Mouse (Mus musculus): ENCODE data around the gene F2r. TPM values are rescaled to one million over a fixed set of nuclear protein-coding genes. Genes with fewer than 3 reads are reported as not detected.

The F2r gene
- polyA plus RNA-seq, 1 experiment from 2014 or later, result 142 TPM

- no peak for ATAC-seq (replicated peaks; ENCODE audit: low FRiP score)
- H3K27ac ChIP-seq (ENCODE audit: low read depth, low read length), result no peak overlapping the region
Observed at GRCm38 (mm10) chr13:95553885-95554492, 64.3 kb downstream of the F2r start.

More at GRCm38 (mm10) chr13:95553885-95554492, 64.3 kb downstream of the F2r start:
- Histone ChIP-seq H3K4me3 (ENCODE audit: low read depth, low read length) (no peak overlapping the region), H3K4me1 (replicated peaks; ENCODE audit: control insufficient read depth, insufficient read depth, low read length) (no peaks in the 10 kb centered on the region), H3K9ac (ENCODE audit: low read depth, low read length) (no peak overlapping the region), H3K9me3 (ENCODE audit: control insufficient read depth, low read length) (no peaks in the 10 kb centered on the region), H3K36me3 (ENCODE audit: control insufficient read depth, insufficient read depth, low read length) (no peaks in the 10 kb centered on the region), H3K4me2 (no peak overlapping the region), H3K27me3 (replicated peaks; ENCODE audit: control insufficient read depth, insufficient read depth, low read length) (peaks cover 5% of the 10 kb centered on the region; the same call in 1 of the 2 replicates)
- DNase-seq (ENCODE audit: low spot score), result no peak
- 66% methylated on average over 11 of the region's 11 CpGs for WGBS

Other genes starting within 250 kb of the F2r start
- gene Aggf1, start 243.1 kb downstream of the F2r start, polyA plus RNA-seq (2014; fragmentation: Nextera tagmentation; extraction: Ambion mirVana), result 42.1 and 43.4 TPM in 2 replicates
- gene Crhbp, start 173.6 kb downstream of the F2r start, polyA plus RNA-seq (2014; fragmentation: Nextera tagmentation; extraction: Ambion mirVana), result 0.51 TPM in 1 of 2 replicates, not detected in the other
- gene S100z, start 139.8 kb downstream of the F2r start, polyA plus RNA-seq (2014; fragmentation: Nextera tagmentation; extraction: Ambion mirVana), result not detected in 2 replicates
- gene F2rl1, start 93.3 kb downstream of the F2r start, polyA plus RNA-seq (2014; fragmentation: Nextera tagmentation; extraction: Ambion mirVana), result 0.21 and 0.43 TPM in 2 replicates
- 29.5 and 33.0 TPM in 2 replicates for gene F2rl2, start 78.4 kb upstream of the F2r start, polyA plus RNA-seq (2014; fragmentation: Nextera tagmentation; extraction: Ambion mirVana)